Mouse (Mus musculus) kidney, postnatal 4 days (tissue): ENCODE data around the gene Taldo1.
A peak's percentile ranks its signal among the peaks of the same experiment; 100 is the strongest.

Experiments used
- DNase-seq, 2 experiments: peaks; one replicate each; pipeline ENCODE4 v3.0.0; 2021; ENCODE audit warnings: mixed read lengths in 2 of 2

Taldo1 gene

DNA sequence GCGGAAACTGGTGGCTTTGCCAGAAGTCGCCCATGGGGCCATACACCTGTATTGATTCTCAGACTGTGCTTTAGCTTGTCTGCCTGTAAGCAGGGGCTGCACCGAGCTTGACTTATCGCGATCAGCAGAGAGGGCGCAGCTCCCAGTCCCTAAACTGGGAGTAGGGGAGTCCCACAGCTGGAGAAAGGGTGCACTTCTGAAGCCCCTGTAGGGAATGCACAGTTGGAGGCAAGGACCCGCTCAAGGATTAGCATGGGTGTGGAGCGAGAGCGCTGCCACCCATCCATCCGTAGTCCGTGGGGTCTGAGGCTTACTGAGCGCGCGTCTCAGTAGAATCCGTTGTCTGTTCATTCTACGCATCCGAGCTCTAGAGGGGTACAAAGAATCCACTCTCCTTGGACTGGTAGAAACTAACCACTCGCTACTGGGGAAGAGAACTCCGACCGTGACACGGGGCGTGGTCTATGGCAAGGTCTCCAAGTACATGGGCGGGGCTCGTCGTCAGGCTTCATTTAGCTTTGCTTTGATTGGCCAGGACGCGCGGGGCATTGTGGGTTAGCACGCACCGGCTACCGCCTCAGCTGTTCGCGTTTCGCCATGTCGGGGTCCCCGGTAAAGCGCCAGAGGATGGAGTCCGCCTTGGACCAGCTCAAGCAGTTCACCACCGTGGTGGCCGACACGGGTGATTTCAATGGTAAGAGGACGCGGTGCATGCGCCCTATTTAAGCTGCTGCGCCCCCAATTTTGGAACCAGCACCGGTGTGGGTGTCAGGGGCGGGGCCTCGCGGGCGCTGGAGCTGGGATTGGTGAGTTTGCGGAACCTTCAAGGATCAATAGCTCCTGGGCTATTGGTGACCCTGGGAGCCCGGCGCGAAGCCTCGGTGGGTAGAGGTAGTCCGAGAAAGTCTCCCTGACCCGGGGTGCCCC, at the start of gene Taldo1:
Taldo1 (plus strand) TSS at position 575 of the 927 bp plus-strand sequence.
- peak; percentile 98 to 99 for DNase-seq

DNA sequence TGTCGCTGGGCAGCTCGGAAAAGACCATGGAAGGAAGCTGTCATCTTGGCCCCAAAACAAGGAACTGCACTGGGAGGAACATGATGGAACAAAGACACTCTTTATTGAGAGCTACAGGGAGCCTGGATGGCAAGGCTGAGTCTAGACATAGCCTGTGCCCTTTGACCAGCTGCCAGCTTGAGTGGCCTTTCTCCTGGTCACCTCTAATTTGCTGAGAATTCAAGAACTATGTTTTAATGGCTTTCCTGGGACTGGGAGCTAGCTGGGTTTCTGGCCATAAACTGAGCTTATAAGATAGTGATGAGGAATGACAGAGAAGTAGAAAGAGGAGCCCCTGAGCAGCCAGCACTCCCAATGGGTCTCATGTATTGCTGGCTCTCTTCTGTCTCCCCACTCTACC, 48.8 kb upstream of the Taldo1 start:
- DNase-seq, result no peak

DNA sequence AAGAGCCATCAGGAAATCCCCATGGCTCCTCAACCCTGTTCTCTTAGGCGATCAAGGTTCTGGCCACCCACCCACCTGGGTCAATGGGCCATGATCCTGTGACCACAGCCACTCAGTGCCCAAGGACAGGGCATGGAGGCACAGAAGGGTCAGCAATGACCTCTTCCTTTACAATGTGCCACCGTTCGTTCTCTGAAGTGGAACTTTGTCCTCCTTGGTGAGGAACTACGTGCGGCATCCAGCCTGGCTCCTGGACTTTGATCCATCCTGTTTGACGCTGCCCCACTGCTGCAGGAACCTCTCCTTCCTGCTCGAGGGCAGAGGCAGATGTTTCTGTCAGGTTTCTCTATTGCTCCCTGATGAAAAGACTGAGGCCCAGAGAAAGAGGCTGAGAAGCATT, 48.3 kb upstream of the Taldo1 start:
- DNase-seq, result peak in 1 of 2 experiments; percentile 49

DNA sequence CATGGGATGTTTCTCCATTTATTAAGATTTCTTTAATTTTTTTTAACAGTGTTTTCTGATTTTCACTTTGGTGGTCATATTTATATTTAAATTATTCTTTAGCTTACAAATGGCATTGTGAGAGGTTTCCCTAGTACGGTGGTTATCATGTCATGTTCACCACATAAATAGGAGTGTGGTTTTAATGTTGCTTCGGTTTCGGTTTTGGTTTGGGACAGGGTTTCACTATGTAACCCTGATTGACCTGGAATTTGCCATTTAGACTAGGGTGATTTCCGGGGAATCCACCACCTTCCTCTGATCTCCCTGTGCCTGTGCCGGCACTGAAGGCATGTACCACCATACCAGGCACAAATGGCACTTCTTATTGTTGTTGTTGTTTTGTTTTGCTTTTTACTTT, 47.2 kb upstream of the Taldo1 start:
- no peak for DNase-seq

DNA sequence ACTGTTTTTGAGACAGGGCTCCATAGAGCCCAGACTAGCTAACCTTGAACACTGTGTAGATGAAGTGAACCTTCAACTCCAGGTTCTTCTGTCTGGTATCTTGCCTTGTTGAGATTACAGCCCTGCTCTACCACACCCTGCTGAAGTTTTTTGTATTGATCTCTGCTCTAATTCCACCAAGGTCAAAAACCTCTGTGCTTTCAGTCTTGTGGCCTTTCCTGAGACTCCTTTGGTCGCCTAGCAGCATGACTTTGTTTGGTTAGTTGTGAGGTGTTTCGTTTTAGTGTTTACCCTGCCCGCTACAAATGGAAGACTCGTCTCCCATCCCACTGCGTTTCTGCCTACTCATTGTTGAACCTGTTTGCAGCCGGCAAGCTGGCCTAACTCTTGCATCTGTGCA, 40.9 kb upstream of the Taldo1 start:
- DNase-seq, result no peak

DNA sequence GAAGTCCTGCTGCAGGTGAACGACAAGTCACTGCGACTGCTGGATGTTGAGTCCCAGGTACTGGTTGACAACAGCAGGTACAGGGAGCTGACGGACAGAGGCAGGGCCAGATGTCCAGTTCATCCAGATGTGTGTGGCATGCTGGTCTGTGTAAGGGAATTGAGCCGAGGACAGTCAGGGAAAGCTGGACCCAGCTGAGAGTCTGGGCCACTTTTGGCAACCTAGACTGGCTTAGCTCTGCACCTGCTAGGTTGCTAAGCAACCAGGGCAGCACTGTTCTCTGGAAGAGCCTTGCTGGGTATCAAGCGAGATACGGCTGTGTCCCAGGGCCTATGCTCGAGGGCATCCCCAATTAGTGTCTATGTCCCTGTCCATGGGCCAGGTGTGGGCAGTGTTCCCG, 36.9 kb upstream of the Taldo1 start:
- no peak for DNase-seq

DNA sequence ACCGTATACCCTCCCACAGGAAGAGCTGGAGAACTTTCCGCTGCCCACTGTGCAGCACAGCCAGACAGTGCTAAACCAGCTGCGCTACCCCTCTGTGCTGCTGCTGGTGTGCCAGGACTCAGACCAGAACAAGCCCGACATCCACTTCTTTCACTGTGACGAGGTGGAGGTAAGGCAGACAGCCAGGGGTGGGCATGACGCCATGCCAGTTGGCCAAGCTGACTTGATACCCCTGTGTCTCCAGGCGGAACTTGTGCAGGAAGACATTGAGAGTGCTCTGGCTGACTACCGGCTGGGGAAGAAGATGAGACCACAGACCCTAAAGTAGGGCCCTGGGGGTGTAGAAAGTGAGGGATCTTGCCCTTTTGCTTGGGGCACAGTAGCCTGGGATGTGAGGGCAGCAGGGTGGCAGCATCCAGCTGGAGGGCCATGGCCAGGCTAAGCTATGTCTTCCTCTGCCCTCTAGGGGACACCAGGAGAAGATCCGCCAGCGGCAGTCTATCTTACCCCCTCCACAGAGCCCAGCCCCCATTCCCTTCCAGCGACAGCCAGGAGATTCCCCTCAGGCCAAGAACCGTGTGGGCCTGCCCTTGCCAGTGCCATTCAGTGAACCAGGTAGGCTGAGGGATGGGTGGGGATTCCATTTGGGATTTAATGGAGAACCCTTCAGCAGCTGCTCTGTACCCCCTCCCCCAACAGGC, 36.2 kb upstream of the Taldo1 start:
- DNase-seq, result peak; percentile 37 to 47

DNA sequence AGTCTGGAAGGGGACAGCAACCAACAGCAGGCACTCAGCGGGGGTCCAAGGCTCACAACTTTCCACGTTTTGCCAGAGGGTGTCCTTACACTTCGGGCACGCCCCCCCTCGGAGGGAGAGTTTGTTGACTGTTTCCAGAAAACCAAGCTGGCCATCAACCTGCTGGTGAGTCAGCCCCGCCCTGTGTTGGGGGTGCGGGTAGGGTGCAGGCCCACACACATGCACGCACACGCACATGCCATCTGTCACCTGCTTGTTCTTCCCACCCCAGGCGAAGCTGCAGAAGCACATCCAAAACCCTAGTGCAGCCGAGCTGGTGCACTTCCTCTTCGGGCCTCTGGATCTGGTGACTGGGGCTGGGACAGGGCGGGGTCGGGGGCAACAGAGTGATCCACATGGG, 35.0 kb upstream of the Taldo1 start:
- no peak for DNase-seq

DNA sequence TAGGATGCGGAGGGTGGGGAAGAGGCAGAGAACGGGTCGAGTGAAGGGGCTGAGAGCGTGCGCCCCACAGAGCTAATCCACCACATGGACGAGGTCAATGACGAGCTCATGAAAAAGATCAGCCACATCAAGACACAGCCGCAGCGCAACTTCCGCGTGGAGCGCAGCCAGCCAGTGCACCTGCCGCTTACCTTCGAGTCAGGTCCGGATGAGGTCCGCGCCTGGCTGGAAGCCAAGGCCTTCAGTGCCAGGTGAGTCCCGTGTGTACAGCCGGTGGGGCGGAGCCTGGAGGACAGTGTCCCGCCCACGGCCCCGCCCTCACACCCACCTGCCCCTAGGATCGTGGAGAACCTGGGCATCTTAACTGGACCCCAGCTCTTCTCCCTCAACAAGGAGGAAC, 30.5 kb upstream of the Taldo1 start:
- peak; percentile 69 to 80 for DNase-seq

DNA sequence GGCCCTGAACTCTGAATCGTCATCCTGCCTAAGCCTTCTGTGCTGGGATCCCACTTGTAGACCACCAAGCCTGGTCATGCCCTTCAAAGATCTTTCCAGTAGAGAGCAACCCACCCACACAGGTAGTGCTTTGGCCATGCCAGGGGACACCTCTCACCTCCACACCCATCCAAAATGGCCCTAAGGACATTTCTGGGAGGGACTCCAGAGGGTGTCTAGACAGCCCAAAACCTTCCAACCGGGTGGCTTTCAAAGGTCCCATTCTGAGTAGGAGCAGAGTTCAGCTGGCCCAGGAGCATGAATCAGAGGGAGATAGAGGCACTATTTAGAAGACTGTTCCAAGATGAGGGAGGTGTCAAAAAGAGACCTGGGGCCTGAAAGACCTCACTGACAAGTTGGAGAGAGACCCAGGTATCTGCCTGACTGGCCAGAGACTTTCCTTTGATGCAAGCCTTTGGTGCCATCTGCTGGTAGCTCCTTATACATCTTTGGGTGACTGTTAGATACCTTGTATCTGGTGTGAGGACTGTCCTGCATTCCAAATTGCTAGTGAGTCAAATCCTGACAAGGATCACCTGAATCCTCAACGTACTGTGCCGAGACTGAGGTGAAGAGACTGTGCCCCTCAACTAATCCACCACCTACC, 28.8 kb upstream of the Taldo1 start:
- peak; percentile 75 to 82 for DNase-seq

DNA sequence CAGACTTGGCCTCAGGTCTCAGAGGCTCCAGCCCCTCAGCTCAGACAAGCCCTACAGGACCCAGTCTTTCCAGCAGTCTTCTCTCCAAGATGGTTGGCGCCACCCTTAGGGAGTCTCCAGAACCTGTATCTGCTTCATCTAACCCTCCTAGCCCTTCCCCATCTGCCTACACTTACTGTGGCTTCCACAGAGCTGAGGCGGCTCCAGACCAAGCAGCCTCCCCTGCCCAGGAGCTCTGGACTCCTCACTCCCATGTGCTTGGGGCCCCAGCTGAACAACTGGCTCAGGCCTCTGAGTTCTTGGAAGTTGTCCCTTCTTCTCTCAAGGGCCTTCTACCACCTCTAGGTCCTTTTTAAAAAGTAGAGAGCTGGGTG, 28.3 kb upstream of the Taldo1 start:
- DNase-seq, result no peak

DNA sequence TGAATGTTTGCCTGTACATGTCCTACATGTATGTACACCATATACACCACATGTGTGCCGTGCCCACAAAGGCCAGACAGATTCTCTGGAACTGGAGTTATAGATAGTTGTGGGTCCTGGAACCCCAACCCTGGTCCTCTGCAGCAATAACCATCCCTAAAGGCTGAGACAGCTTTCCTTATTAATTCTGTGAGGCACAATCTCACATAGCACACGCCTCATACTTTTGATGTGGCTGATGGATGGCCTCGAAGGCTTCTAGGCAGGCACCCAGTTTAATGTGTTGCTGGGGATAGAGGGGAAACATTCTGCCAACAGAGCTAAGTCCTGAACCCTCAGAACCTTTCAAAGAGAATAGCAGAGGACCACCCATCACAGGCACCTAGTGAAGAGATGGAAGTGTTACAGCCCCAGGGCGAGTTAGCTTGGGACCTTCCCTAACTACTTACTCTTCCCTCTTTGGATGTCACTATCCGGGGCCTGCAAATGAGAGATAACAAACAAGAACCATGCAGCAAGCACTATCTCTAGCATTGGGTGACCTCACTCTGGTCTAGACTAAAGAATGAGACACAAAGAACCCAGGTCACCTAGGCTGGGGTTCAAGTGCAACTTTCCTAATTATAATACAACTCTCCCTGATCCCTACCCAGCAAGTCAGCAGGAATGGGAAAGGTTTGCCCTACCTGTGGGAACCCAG, 27.5 kb upstream of the Taldo1 start:
- no peak for DNase-seq

DNA sequence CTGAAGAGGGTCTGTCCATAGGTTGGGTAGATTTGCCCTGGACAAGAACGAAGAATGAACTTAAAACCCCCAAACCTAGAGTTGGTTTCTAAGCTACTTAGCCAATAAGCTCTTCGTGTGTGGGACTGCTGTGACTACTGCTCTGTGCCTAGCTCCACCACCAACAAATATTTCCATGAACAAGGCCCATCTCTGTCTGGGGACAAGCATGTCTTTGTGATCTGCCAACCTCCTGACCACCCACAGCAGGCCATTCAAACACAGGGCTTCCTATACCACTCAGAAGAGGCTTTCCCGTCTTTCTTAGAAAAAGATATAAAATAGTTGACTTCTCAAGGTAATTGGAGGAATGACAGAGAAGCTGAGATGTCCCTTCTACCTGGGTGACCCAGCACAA, 27.0 kb upstream of the Taldo1 start:
- no peak for DNase-seq

DNA sequence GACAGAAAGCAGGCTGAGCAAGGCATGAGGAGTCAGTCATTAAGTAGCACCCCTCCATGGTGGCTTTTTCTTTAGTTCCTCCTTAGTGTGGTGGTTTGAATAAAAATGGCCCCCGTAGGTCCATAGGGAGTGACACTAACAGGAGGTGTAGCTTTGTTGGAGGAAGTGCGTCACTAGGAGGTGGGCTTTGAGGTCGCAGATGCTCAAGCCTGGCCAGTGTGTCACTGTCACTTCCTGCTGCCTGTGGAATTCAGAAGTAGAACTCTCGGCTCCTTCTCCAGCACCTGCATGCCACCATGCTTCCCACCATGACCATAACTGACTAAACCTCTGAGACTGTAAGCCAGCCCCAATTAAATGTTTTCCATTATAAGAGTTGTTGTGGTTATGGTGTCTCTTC, 24.6 kb upstream of the Taldo1 start:
- no peak for DNase-seq

DNA sequence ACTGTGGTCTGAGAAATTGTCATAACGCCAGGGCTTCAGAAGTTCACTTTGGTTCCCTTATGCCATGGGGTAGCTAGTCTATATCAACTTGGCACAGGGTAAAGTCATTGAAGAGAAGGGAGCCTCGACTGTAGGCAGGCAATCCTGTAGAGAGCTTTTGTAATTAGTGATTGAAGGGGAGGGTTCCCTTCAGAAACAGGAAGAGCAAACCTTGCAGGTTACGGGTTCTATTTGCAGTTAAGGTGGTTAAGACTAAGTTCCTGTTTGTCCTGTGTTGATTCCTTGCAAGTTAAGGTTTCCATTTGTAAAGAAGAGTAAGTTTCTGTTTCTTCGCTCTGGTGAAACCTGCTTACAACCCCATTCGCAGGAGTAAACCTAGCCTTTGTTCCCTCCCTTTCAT, 22.1 kb upstream of the Taldo1 start:
- no peak for DNase-seq

DNA sequence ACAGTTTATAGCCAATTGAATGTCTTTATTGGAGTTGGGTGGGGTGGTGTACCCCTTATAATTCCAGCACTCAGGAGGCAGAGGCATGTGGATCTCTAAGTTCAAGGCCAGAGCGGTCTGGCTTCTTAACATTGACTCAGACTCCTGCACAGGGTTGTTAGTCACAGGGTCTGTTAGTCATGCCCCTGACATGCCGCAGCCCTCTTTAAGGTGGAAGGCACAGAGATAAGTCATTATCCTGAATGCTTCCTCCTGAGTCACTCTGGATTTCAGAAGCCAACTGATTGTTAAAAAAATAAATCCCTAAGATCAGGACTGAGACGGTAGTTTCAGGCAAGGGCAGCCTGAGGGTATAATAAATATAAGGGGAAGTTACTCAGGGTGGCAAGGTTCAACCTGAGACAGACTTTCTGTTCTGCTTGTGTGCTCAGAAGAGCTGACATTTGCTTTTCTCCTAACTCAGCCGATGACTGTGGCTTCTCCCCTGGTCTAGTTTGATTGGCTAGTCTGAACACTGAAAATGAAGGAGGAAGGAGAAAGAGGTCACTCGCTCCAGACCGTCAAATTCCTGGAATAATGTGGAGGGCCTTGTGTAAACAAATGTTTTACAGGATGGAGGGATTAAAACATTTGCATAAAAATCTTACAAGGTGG, 19.9 kb upstream of the Taldo1 start:
- no peak for DNase-seq

DNA sequence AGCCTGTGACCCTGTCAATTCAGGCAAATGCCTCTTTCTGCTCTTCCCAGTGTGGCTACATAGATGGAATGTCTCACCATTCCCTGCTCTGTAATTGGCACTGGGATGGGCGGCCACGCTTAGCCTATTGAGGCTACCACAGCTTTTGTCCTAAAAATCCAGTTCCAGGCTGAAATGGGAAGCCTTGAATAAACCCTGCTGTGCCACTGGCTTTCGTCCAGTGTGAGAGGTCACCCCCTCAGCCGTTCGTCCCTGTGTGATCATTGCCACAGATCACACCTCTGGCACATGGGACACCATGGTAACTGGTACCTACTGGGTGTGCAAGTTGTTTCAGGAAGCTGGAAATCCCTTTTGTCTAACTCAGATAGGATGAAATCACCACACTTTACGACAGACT, 18.4 kb upstream of the Taldo1 start:
- no peak for DNase-seq

DNA sequence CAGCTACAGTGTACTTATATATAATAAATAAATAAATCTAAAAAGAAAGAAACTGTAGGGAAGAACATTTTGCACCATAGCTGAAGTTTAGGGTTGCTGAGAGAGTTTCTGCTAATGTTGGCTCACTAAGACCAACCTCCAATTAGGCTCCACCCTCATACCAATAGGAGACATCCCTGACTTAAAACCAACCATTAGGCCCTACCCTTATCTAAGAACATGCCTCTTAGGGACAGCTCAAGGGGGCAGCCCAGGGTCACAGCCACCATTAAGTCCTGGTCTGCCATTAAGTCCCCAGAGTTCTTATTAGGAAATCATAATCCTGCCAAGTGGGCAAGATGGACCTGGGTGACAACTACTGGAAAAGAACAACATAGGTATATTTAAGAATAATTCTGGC, 17.6 kb upstream of the Taldo1 start:
- DNase-seq, result no peak

DNA sequence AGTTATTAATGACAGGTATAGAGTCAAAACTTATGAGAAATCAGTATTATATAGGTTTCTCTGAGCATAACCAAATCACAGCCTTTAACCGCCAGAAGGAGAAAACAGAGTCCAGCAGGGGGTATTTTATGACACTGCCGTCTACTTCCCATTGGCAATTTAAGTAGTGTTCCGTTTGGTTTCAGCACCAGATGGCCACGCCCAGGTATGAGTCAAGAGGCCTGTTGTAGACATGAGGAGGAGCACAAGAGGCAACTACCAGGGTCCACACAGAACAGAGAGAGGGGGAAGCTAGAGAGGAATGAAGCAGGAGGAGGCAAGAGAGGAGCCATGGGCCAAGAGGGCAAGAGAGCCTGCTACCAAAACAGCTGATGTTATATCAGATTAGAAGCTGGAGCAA, 12.4 kb upstream of the Taldo1 start:
- DNase-seq, result no peak

DNA sequence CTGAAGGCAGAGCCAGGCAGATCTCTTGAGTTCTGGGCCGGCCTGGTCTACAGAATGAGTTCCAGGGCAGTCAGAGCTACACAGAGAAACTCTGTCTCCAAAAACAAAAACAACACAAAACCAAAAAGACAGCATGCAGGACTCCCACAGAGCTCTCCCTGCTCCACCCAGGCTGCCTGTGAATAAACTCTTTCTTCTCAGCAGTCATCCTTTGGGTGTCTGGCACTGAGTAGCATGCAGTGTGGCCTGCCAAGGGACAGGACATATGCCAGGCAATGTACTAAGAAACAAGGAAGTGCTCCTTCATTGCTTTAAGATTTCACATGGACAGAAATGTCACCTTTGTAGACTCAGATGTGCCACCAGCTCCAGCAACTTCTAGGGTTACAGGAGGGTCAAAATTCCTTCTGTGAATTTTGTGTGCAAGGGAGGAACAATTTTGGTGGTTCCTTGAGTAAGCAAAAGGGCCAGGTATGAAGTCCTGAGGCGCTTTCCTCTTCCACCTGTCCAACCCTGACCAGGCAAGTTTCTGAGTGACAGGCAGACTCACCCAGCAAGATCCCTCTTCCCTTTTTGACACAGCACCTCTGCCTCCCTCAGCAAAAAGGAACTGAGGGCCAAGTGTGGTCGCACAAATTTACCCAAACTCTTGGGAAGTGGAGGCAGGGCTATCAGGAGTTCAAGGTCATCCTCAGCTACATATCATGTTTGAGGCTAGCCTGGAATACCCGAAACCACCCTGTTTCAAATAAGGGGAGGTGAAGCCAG, 10.7 kb upstream of the Taldo1 start:
- no peak for DNase-seq

DNA sequence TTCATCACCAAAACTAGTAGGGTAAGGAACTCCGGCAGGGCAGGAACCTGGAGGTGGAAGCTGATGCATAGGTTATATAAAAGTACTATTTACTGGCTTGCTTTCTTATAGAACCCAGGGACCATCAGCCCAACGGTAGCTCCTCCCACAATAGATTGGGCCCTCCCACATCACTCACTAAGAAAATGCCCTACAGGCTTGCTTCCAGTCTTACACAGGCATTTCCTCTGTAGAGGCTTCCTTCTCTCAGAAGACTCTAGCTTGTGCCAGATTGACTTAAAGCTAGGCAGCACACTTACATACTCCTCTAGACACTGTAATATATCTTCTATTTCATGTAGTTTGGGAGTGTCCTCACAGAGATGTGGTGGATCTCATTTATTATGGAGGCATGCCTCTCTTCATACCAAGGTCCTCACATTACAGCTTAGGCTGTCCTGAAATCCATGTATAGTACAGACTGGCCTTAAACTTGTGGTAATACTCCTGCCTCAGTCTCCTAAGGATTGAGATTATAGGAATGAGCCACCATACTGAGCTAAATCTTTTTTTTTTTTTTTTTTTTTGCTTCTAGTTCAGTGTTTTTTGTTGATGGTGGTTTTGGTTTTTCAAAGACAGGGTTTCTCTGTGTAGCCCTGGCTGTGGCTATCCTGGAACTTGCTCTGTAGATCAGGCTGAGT, 4.1 kb upstream of the Taldo1 start:
- no peak for DNase-seq
